Mouse (Mus musculus): ENCODE data around the gene Sprr2b. TPM values are rescaled to one million over a fixed set of nuclear protein-coding genes. Genes with fewer than 3 reads are reported as not detected.
"Not testable (repeated sequence)": the region's sequence is repeated elsewhere in the genome, so short reads cannot be mapped to it uniquely, and the experiment has no call there.

Gene Sprr2b
- polyA plus RNA-seq (2011; ENCODE audit: insufficient read length, low read depth, missing spikeins) = not detected in 2 replicates

DNA sequence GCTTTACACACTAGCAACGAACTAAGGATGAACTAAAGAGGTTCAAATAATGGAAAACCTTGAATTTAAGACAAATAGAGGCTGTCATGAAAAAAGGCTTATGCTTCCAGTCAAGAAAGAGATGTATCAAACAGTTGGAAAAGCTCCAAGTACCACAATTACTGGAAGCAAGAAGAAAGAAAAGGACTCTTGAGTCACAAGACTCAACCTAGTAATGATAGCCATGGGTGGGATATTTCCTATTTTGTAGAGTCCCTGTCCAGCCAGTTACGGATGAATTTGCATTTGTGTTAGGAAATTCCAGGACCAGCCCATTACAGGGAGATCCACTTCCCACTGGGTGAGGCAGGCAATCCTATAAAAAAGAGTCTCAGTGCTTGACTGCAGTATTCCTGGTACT lies at the start of gene Sprr2b:
TSS of gene Sprr2b (plus strand) at position 301 of the 400 bp plus-strand sequence.
- Histone ChIP-seq H3K27ac (ENCODE audit: insufficient read depth, low read length) (no peak within 1 kb of the TSS), H3K4me1 (ENCODE audit: control insufficient read depth, insufficient read depth, low read length) (no peaks in the 10 kb centered on the region), H3K4me3 (ENCODE audit: insufficient read depth, low read length) (no peak within 1 kb of the TSS)
- no peak for TF ChIP-seq POLR2A (IDR thresholded peaks at IDR 0.05; ENCODE audit: low read depth, low read length)
- TF ChIP-seq CTCF (IDR thresholded peaks at IDR 0.05; ENCODE audit: borderline replicate concordance, insufficient read depth, low read length) = no peak

DNA sequence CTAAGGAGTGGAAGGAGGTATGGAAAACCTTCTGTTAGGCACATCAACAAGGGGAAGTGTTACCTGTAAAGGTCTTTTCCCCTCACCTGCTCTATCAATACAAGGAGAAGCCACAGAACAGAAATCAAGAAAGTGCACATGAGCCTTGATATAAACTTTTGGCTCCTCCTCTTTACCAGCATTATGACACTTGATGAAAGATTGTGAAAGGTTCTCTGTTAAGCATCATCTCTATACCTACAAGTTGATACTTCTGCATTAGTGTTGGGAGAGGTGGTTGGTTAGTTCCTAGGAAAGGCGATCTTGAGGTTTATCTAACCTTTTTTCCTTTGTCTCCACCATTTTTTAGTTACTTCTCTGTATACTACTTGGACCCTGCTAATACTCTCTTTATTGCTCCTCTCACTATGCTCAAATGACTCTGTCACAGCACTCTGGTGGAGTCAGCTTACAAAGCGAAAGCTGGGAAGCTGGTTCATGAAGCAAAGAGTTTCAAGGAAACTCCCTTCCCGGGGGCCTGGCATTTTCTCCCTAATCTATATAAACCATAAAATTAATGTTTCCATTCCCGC lies 44.9 kb upstream of the Sprr2b start:
- not testable (repeated sequence) for H3K4me3 ChIP-seq (ENCODE audit: insufficient read depth, low read length); H3K27ac ChIP-seq (ENCODE audit: insufficient read depth, low read length); H3K4me1 ChIP-seq (ENCODE audit: control insufficient read depth, insufficient read depth, low read length)

DNA sequence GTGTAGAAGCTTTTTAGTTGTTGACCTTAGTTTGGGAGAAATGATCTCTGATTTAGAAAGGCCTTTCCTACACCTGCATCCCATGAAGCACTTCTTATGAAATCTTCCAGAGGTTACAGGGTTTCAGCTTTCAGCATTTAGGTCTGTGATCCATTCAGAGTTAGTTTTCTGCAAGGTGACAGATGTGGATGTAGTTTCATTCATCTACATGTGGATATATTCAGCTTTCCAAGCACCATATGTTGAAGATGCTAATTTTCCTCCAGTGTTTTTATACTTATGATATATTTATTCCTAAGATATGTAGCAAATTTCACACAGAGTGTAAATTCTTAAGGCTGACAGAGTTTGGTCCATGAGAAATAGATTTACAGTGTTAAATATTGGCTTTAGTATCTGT lies 42.9 kb upstream of the Sprr2b start:
- H3K4me3 ChIP-seq (ENCODE audit: insufficient read depth, low read length); H3K27ac ChIP-seq (ENCODE audit: insufficient read depth, low read length); H3K4me1 ChIP-seq (ENCODE audit: control insufficient read depth, insufficient read depth, low read length): not testable (repeated sequence)

DNA sequence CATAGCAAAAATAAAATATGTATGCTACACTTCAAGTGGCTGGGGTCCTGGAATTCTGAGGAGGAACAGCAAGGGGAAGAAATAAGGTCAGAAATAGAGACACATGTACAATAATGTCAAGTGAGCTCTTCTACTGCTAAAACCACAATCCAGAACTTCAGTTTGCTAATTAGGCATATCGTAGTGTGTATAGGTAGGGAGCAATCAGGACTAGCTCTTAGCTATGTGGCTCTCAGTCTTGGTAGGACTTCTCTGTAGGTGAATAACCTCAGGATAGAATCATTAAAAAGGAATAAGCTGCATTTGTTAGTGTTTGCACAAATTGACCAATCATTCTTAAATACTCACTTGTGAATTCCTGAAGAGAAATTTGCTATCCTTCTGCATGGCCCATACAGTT lies 42.4 kb upstream of the Sprr2b start:
- H3K27ac ChIP-seq (ENCODE audit: insufficient read depth, low read length); H3K4me1 ChIP-seq (ENCODE audit: control insufficient read depth, insufficient read depth, low read length); H3K4me3 ChIP-seq (ENCODE audit: insufficient read depth, low read length): not testable (repeated sequence)

DNA sequence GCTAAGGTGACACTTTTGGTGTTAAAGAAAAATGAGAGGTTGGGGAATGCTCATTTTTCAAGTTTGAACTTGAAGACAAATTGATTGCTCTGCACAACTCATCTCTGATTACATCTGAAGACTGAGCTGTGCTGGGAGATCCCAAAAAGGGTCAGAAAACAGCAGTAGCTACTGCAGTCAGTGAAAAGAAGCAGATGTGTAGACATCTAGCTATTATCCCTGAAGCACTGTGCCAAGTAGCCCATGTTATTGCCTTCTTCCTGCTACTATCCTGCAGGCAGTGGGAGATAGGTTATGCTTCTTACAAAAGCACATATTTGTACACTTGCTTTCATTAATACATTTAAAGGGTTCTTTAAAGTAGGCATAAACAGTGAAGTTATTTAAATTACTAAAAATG lies 36.8 kb upstream of the Sprr2b start:
- H3K4me3 ChIP-seq (ENCODE audit: insufficient read depth, low read length); H3K27ac ChIP-seq (ENCODE audit: insufficient read depth, low read length); H3K4me1 ChIP-seq (ENCODE audit: control insufficient read depth, insufficient read depth, low read length): not testable (repeated sequence)

DNA sequence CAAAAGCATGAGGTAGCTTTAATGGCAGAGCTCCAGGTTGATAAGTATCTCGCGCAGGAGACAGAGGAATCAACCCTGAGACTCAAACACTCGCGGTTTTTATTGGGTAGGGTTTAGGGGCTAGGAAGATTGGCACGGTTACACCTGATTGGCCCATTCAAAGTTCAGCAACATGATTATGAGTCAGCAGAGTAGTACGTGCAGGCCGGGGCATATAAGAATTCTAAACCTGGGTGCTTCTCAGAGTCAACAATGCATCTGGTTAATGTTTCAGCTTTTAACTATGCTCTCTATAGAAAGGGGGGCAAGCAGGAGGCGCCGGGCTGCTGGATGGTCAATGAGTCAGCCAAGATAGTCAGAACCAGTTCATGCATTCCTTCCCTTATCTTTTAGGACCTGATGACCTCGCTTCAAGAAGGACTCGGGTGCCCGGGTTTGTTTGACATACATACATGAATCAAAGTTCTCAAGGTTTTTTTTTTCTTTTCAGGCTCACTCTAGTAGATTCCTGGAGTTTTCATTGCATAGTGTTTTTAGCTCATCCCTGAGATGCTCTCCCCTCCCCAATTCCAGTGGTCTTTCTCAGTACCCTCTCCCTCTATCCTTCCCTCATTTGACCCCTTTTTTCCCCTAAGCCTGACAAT lies 35.3 kb upstream of the Sprr2b start:
- not testable (repeated sequence) for H3K4me3 ChIP-seq (ENCODE audit: insufficient read depth, low read length); H3K27ac ChIP-seq (ENCODE audit: insufficient read depth, low read length); H3K4me1 ChIP-seq (ENCODE audit: control insufficient read depth, insufficient read depth, low read length)

DNA sequence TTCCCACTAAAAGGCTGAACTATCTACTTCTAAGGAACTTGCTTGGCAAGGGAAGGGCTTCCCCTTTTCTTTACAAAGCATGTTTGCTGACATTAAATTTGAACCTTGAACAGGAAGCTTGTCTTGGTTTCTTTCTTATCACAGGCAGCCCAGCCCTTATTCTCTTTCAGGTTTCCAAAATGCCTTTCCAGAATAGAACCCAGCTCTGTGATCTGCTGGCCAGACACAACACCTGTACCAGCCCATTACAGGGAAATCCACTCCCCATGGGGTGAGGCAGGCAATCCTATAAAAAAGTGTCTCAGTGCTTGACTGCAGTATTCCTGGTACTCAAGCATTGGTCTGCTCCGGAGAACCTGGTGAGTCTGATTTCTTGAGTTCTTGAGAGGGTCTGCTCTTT lies 31.3 kb upstream of the Sprr2b start, which contains the start of gene Sprr2a3:
TSS of gene Sprr2a3 (plus strand) at position 317 of the 400 bp plus-strand sequence.
- H3K27ac ChIP-seq (ENCODE audit: insufficient read depth, low read length); H3K4me3 ChIP-seq (ENCODE audit: insufficient read depth, low read length); H3K4me1 ChIP-seq (ENCODE audit: control insufficient read depth, insufficient read depth, low read length): not testable (repeated sequence)

DNA sequence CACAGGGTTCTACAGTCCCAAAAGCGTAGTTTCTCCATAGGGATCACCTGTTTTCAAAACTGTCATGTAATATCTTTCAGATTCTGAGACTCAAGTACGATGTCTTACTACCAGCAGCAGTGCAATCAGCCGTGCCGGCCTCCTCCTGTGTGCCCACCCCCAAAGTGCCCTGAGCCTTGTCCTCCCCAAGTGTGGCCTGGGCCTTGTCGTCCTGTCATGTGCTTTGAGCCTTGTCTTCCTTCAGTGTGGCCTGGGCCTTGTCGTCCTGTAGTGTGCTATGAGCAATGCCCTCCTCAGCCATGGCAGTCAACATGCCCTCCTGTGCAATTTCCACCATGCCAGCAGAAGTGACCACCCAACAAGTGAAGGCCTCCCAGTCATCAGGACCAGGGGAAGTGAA lies 27.9 kb upstream of the Sprr2b start:
- not testable (repeated sequence) for H3K27ac ChIP-seq (ENCODE audit: insufficient read depth, low read length); H3K4me1 ChIP-seq (ENCODE audit: control insufficient read depth, insufficient read depth, low read length); H3K4me3 ChIP-seq (ENCODE audit: insufficient read depth, low read length)

DNA sequence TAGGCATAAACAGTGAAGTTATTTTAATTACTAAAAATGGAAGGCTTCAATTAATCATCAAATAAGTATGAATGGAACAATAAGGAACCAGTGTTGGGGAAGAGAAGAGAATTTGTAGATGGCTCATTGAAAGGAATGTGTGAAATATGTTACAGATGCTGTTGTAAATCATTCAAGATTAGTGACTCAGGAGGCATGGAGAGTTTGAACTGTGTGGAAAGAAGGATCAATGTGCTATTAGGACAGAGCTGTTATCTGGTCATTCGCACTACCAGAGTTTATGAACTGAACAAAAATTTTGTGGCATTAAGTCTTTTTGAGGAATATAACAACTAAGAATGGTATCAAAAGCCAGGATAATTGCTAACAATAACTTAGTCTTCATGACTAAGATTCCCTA lies 9.0 kb upstream of the Sprr2b start:
- no peaks in the 10 kb centered on the region for H3K4me1 ChIP-seq (ENCODE audit: control insufficient read depth, insufficient read depth, low read length)
- TF ChIP-seq POLR2A (IDR thresholded peaks at IDR 0.05; ENCODE audit: low read depth, low read length) (no peak), CTCF (IDR thresholded peaks at IDR 0.05; ENCODE audit: borderline replicate concordance, insufficient read depth, low read length) (no peak)
- H3K4me3 ChIP-seq (ENCODE audit: insufficient read depth, low read length) = no peak overlapping the region
- no peak overlapping the region for H3K27ac ChIP-seq (ENCODE audit: insufficient read depth, low read length)

DNA sequence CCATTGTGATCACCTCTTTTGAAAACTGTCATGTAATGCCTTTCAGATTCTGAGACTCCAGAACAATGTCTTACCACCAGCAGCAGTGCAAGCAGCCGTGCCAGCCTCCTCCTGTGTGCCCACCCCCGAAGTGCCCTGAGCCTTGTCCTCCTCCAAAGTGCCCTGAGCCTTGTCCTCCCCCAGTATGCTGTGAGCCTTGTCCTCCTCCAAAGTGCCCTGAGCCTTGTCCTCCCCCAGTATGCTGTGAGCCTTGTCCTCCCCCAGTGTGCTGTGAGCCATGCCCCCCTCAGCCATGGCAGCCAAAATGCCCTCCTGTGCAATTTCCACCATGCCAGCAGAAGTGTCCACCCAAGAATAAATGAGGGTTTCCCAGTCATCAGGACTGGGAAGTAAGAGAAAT lies 964 bp downstream of the Sprr2b start:
- Histone ChIP-seq H3K4me3 (ENCODE audit: insufficient read depth, low read length) (no peak overlapping the region), H3K4me1 (ENCODE audit: control insufficient read depth, insufficient read depth, low read length) (no peaks in the 10 kb centered on the region), H3K27ac (ENCODE audit: insufficient read depth, low read length) (no peak overlapping the region)
- TF ChIP-seq CTCF (IDR thresholded peaks at IDR 0.05; ENCODE audit: borderline replicate concordance, insufficient read depth, low read length) (no peak), POLR2A (IDR thresholded peaks at IDR 0.05; ENCODE audit: low read depth, low read length) (no peak)

DNA sequence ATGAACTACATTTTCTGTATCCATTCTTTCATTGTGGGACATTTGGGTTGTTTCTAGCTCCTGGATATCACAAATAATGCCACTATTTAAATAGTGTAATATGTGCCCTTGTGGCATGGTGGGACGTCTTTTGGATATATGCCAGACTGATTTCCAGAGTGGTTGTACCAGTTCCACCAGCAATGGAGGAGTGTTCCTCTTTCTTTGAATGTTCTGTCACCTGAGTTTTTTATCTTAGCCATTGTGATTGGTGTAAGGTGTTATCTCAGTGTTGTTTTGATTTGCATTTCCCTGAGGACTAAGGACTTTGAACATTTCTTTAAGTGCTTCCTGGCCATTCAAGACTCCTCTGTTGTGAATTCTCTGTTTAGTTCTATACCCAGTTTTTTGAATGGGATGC lies 19.9 kb downstream of the Sprr2b start:
- H3K4me3 ChIP-seq (ENCODE audit: insufficient read depth, low read length) = no peak overlapping the region
- no peak overlapping the region for H3K27ac ChIP-seq (ENCODE audit: insufficient read depth, low read length)
- TF ChIP-seq CTCF (IDR thresholded peaks at IDR 0.05; ENCODE audit: borderline replicate concordance, insufficient read depth, low read length) (no peak), POLR2A (IDR thresholded peaks at IDR 0.05; ENCODE audit: low read depth, low read length) (no peak)
- no peaks in the 10 kb centered on the region for H3K4me1 ChIP-seq (ENCODE audit: control insufficient read depth, insufficient read depth, low read length)

Data from embryonic fibroblast, embryonic 13.5 days (primary cell).